Mouse (Mus musculus) gastrocnemius, adult 2 months (tissue): ENCODE data around the gene Nit1. TPM values are rescaled to one million over a fixed set of nuclear protein-coding genes. Genes with fewer than 3 reads are reported as not detected.
"Not testable (repeated sequence)": the region's sequence is repeated elsewhere in the genome, so short reads cannot be mapped to it uniquely, and the experiment has no call there.

Experiments used
- DNase-seq: peaks from one replicate; pipeline ENCODE4 v3.0.0; 2022
- H3K27ac ChIP-seq: fragments of 200-600 bp; 2 replicates; pipeline ENCODE4 v1.8.1; 2022; ENCODE audit warnings: mild to moderate bottlenecking
- H3K4me3 ChIP-seq: fragments of 200-600 bp; 2 replicates; pipeline ENCODE4 v1.8.1; 2022; ENCODE audit warnings: mild to moderate bottlenecking, moderate library complexity
- CTCF ChIP-seq: fragments of 200-600 bp; IDR thresholded peaks from 2 replicates; pipeline ENCODE4 v1.8.1; 2022; ENCODE audit warnings: antibody characterized with exemption, mild to moderate bottlenecking, moderate library complexity
- intact Hi-C: fragments of 180-260 bp; cut with DNase I; formaldehyde crosslinking; loops from one replicate; pipeline ENCODE4 v1.15.1; 2025
- total RNA-seq, 2 experiments: library from RNA; stranded (reverse); gene quantifications; 2 replicates each; pipeline ENCODE4 v1.2.3; 2021

Gene Nit1
- total RNA-seq, 2 experiments from 2014 or later = 29.4 to 30.4 TPM

DNA sequence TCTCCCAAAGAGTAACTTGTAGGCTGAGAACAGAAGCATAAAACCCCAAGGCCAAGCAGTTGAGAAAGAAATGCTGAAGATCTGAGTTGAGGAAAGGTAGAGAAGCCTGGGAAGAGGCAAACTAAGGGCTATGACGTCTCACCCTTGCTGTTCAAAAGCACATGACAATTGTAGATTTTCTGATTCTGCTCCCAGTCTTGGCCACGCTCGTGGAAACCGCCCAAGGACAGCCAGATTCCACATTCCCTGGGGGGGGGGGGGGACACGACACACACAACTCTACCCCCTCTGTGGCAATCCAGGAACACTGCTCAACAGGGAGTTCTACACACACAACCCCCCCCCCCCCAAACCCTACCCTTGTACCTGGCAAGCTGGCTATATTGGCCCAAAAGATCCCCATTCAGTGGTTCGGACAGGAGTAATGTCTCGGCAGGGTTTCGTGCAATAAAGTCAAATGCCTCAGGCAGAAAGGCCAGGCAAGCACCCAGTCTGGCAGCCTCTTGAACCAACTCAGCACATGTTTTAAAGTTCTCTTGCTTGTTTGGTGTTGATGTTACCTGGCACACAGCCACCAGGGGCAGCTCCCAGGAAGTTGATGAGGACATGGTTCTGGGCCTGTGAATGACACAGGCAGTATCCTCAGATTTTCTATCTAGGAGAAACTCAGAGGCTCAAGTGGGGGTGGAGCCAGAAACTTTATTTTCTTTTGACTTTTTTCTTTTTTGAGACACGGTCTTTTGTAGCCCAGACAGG lies 1.3 kb downstream of the Nit1 start:
- intact Hi-C loops = loop anchor here (10.0 kb wide), 1 partner anchor 229 kb away; the partner anchor contains the start of gene Cfap126
- Histone ChIP-seq H3K4me3 (peak overlapping the region; percentile 85), H3K27ac (peak overlapping the region; percentile 94)
- no peak for TF ChIP-seq CTCF
- DNase-seq = peak; percentile 65

- no peak for TF ChIP-seq CTCF
- no peak overlapping the region for H3K27ac ChIP-seq
- DNase-seq = no peak
- no peak overlapping the region for H3K4me3 ChIP-seq
- intact Hi-C loops = loop anchor here (10.0 kb wide), 1 partner anchor 228 kb away; the partner anchor contains the start of gene Cfap126
Measured at GRCm38 (mm10) chr1:171342262-171343207, 2.9 kb downstream of the Nit1 start.

- Histone ChIP-seq H3K4me3 (peak overlapping the region; percentile 83), H3K27ac (peak overlapping the region; percentile 97)
- no peak for TF ChIP-seq CTCF
- intact Hi-C loops = no loop called here
- no peak for DNase-seq
Measured at GRCm38 (mm10) chr1:171330216-171330560, 15.3 kb downstream of the Nit1 start.

- peak overlapping the region; percentile 97 for H3K27ac ChIP-seq
- peak overlapping the region; percentile 83 for H3K4me3 ChIP-seq
- intact Hi-C loops = loop anchor here (1.0 to 2.0 kb wide), 2 partner anchors 16 to 35 kb away; partner anchors contain the start of genes Nit1, Pfdn2 and Ufc1
- DNase-seq = peak; percentile 31
- TF ChIP-seq CTCF = no peak
Measured at GRCm38 (mm10) chr1:171329433-171330215, 15.8 kb downstream of the Nit1 start.

GRCm38 (mm10) chr1:171328839-171329432 lies 16.5 kb downstream of the Nit1 start, which contains the start of gene Dedd:
TSS of gene Dedd (plus strand) at chr1:171329145.
- peak within 1 kb of the TSS; percentile 83 for H3K4me3 ChIP-seq
- TF ChIP-seq CTCF = peak; percentile 10; the same call in 1 of the 2 replicates
- peak; percentile 93 for DNase-seq
- intact Hi-C loops = loop anchor here (1.0 to 2.0 kb wide), 2 partner anchors 16 to 34 kb away; partner anchors contain the start of genes Nit1, Pfdn2 and Ufc1
- H3K27ac ChIP-seq = peak within 1 kb of the TSS; percentile 97

GRCm38 (mm10) chr1:171328244-171328643 lies 17.2 kb downstream of the Nit1 start:
- peak overlapping the region; percentile 97 for H3K27ac ChIP-seq
- peak overlapping the region; percentile 83 for H3K4me3 ChIP-seq
- no peak for TF ChIP-seq CTCF
- intact Hi-C loops = loop anchor here (2.0 kb wide), 1 partner anchor 33 kb away; the partner anchor contains the start of gene Ufc1
- no peak for DNase-seq

DNA sequence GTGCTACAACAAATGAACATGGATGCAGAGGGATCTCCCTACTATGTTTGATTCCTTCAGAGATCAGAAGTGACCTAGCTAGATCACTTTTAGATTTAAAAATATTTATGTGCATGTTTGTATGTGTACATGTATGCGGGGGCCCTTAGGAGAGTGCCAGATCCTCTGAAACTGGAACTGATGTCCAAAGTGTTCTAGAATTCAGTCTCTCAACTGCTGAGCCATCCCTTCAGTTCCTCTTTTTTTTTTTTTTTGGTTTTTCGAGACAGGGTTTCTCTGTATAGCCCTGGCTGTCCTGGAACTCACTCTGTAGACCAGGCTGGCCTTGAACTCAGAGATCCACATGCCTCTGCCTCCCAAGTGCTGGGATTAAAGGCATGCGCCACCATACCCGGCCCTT lies 18.9 kb downstream of the Nit1 start:
- H3K27ac ChIP-seq, intact Hi-C loops: not testable (repeated sequence)

GRCm38 (mm10) chr1:171325571-171325970 lies 19.9 kb downstream of the Nit1 start:
- DNase-seq = no peak
- no peak overlapping the region for H3K27ac ChIP-seq
- H3K4me3 ChIP-seq = no peak overlapping the region
- no peak for TF ChIP-seq CTCF
- intact Hi-C loops = no loop called here

More for the DNA sequence above, 18.9 kb downstream of the Nit1 start:
- not testable (repeated sequence) for H3K4me3 ChIP-seq, DNase-seq

- H3K27ac ChIP-seq = no peak overlapping the region
- intact Hi-C loops = loop anchor here (2.0 kb wide), 2 partner anchors 37 to 157 kb away; no protein-coding TSS in a partner anchor
Measured at GRCm38 (mm10) chr1:171322012-171322411, 23.4 kb downstream of the Nit1 start.

DNA sequence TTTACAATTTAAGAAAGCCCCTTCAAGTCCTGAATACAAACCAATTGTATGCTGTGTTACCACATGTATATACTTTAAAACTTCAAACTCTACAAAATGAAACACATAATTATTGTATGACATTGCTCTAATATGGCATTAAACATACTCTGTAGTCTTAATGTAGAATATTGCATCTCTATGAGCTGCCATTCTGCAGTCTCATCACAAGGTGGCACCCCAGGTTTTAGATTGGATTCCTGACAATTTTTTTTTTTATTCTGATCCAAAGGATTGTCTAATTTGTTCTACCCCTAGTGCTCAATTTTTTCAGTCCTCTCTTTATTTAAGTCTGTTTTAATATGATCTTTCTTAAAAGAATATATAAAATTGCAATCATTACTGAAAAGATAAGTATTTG lies 24.0 kb downstream of the Nit1 start:
- intact Hi-C loops = no loop called here
- TF ChIP-seq CTCF = peak; percentile 76
- no peak overlapping the region for H3K4me3 ChIP-seq
- no peak for DNase-seq
- no peak overlapping the region for H3K27ac ChIP-seq

More at GRCm38 (mm10) chr1:171322012-171322411, 23.4 kb downstream of the Nit1 start:
- no peak for TF ChIP-seq CTCF
- no peak for DNase-seq
- no peak overlapping the region for H3K4me3 ChIP-seq

- peak overlapping the region; percentile 9 for H3K4me3 ChIP-seq
- peak overlapping the region; percentile 43 for H3K27ac ChIP-seq
- intact Hi-C loops = no loop called here
- peak; percentile 48 for DNase-seq
- no peak for TF ChIP-seq CTCF
Measured at GRCm38 (mm10) chr1:171320151-171320550, 25.3 kb downstream of the Nit1 start.

- H3K27ac ChIP-seq = peak overlapping the region; percentile 43; the same call in 1 of the 2 replicates
- intact Hi-C loops = no loop called here
- no peak for DNase-seq
- no peak for TF ChIP-seq CTCF
- H3K4me3 ChIP-seq = peak overlapping the region; percentile 9
Measured at GRCm38 (mm10) chr1:171319748-171320147, 25.7 kb downstream of the Nit1 start.
